Mouse (Mus musculus) cortical plate, adult 2 months (tissue): ENCODE data around the gene Hist2h2be.
A peak's percentile ranks its signal among the peaks of the same experiment; 100 is the strongest.

ENCODE experiments used
- CTCF ChIP-seq: fragments of 200-500 bp; IDR thresholded peaks from 2 replicates; pipeline ENCODE4 v1.5.1; 2011; ENCODE audit warnings: mild to moderate bottlenecking, control low read depth, low read length; ENCODE audit not compliant: insufficient read depth; ENCODE audit errors: extremely low read depth
- POLR2A ChIP-seq: fragments of 200-500 bp; IDR thresholded peaks from 2 replicates; pipeline ENCODE4 v1.6.1; 2011; ENCODE audit warnings: mild to moderate bottlenecking, low read length, control low read depth; ENCODE audit not compliant: insufficient read depth; ENCODE audit errors: extremely low read depth

- TF ChIP-seq CTCF (no peak), POLR2A (peak; percentile 79; the same call in 1 of the 2 replicates)
These were observed 40.0 kb upstream of the Hist2h2be start, which contains the start of gene Sv2a for GRCm38 (mm10) chr3:96180727-96181477.
